Mouse (Mus musculus): Measurements from ENCODE around the gene Iqschfp. TPM values are rescaled to one million over a fixed set of nuclear protein-coding genes. Genes with fewer than 3 reads are reported as not detected.

Iqschfp gene
- polyA plus RNA-seq, 1 experiment from 2014 or later, result not detected

- Histone ChIP-seq H3K4me1 (ENCODE audit: insufficient read depth) (no peaks in the 10 kb centered on the region), H3K27me3 (ENCODE audit: insufficient read depth, low read length) (no peaks in the 10 kb centered on the region), H3K4me2 (ENCODE audit: low read depth, low read length) (peak overlapping the region; percentile 48; the same call in 1 of the 2 replicates), H3K4me3 (ENCODE audit: low read depth, low read length) (no peak overlapping the region), H3K36me3 (replicated peaks; ENCODE audit: insufficient read depth, low read length) (no peaks in the 10 kb centered on the region), H3K9ac (replicated peaks) (no peak overlapping the region), H3K27ac (ENCODE audit: low read depth) (no peak overlapping the region), H3K9me3 (ENCODE audit: low read length) (no peaks in the 10 kb centered on the region)
- TF ChIP-seq CTCF (IDR thresholded peaks at IDR 0.05; ENCODE audit: low read depth) (no peak), EP300 (IDR thresholded peaks at IDR 0.05; ENCODE audit: low read depth) (no peak)
- 27% methylated on average over 28 of the region's 28 CpGs for WGBS (ENCODE audit: insufficient replicate concordance)
- no peak for ATAC-seq
- DNase-seq, result no peak
These were observed 680.5 kb downstream of the Iqschfp start for GRCm38 (mm10) chr3:68572249-68573225.

- DNase-seq (no peak), ATAC-seq (no peak)
- no peaks in the 10 kb centered on the region for H3K9me3 ChIP-seq (ENCODE audit: low read length)
- H3K27ac ChIP-seq (ENCODE audit: low read depth), result no peak overlapping the region
- H3K27me3 ChIP-seq (ENCODE audit: insufficient read depth, low read length), result no peaks in the 10 kb centered on the region
- H3K4me3 ChIP-seq (ENCODE audit: low read depth, low read length), result no peak overlapping the region
- TF ChIP-seq EP300 (IDR thresholded peaks at IDR 0.05; ENCODE audit: low read depth) (no peak), CTCF (IDR thresholded peaks at IDR 0.05; ENCODE audit: low read depth) (no peak)
- no peaks in the 10 kb centered on the region for H3K4me1 ChIP-seq (ENCODE audit: insufficient read depth)
- no peak overlapping the region for H3K4me2 ChIP-seq (ENCODE audit: low read depth, low read length)
- WGBS (ENCODE audit: insufficient replicate concordance), result 70% methylated on average over 3 of the region's 3 CpGs
- H3K36me3 ChIP-seq (replicated peaks; ENCODE audit: insufficient read depth, low read length), result no peaks in the 10 kb centered on the region
- H3K9ac ChIP-seq (replicated peaks), result no peak overlapping the region
These were observed 681.2 kb downstream of the Iqschfp start for GRCm38 (mm10) chr3:68573226-68573624.

- WGBS (ENCODE audit: insufficient replicate concordance), result 61% methylated on average over 7 of the region's 8 CpGs
These were observed 682.1 kb downstream of the Iqschfp start for GRCm38 (mm10) chr3:68574097-68574496.

GRCm38 (mm10) chr3:68574565-68574964 lies 682.5 kb downstream of the Iqschfp start:
- no peak for ATAC-seq
- TF ChIP-seq CTCF (IDR thresholded peaks at IDR 0.05; ENCODE audit: low read depth) (no peak), EP300 (IDR thresholded peaks at IDR 0.05; ENCODE audit: low read depth) (no peak)
- WGBS (ENCODE audit: insufficient replicate concordance), result 75% methylated on average over 8 of the region's 8 CpGs
- Histone ChIP-seq H3K9me3 (ENCODE audit: low read length) (no peaks in the 10 kb centered on the region), H3K4me3 (ENCODE audit: low read depth, low read length) (no peak overlapping the region), H3K27me3 (ENCODE audit: insufficient read depth, low read length) (no peaks in the 10 kb centered on the region), H3K9ac (replicated peaks) (no peak overlapping the region), H3K27ac (ENCODE audit: low read depth) (no peak overlapping the region), H3K4me2 (ENCODE audit: low read depth, low read length) (no peak overlapping the region), H3K4me1 (ENCODE audit: insufficient read depth) (no peaks in the 10 kb centered on the region), H3K36me3 (replicated peaks; ENCODE audit: insufficient read depth, low read length) (no peaks in the 10 kb centered on the region)
- no peak for DNase-seq

More at GRCm38 (mm10) chr3:68574097-68574496, 682.1 kb downstream of the Iqschfp start:
- no peak overlapping the region for H3K4me2 ChIP-seq (ENCODE audit: low read depth, low read length)
- H3K9me3 ChIP-seq (ENCODE audit: low read length), result no peaks in the 10 kb centered on the region
- ATAC-seq, result no peak
- H3K9ac ChIP-seq (replicated peaks), result no peak overlapping the region
- no peaks in the 10 kb centered on the region for H3K27me3 ChIP-seq (ENCODE audit: insufficient read depth, low read length)
- no peak overlapping the region for H3K27ac ChIP-seq (ENCODE audit: low read depth)
- TF ChIP-seq EP300 (IDR thresholded peaks at IDR 0.05; ENCODE audit: low read depth) (no peak), CTCF (IDR thresholded peaks at IDR 0.05; ENCODE audit: low read depth) (no peak)
- DNase-seq, result no peak
- H3K4me3 ChIP-seq (ENCODE audit: low read depth, low read length), result no peak overlapping the region
- no peaks in the 10 kb centered on the region for H3K36me3 ChIP-seq (replicated peaks; ENCODE audit: insufficient read depth, low read length)
- no peaks in the 10 kb centered on the region for H3K4me1 ChIP-seq (ENCODE audit: insufficient read depth)

GRCm38 (mm10) chr3:68575636-68576340 lies 683.8 kb downstream of the Iqschfp start:
- Histone ChIP-seq H3K4me1 (ENCODE audit: insufficient read depth) (no peaks in the 10 kb centered on the region), H3K9ac (replicated peaks) (no peak overlapping the region), H3K9me3 (ENCODE audit: low read length) (no peaks in the 10 kb centered on the region), H3K4me2 (ENCODE audit: low read depth, low read length) (no peak overlapping the region), H3K4me3 (ENCODE audit: low read depth, low read length) (no peak overlapping the region), H3K36me3 (replicated peaks; ENCODE audit: insufficient read depth, low read length) (no peaks in the 10 kb centered on the region), H3K27ac (ENCODE audit: low read depth) (no peak overlapping the region), H3K27me3 (ENCODE audit: insufficient read depth, low read length) (no peaks in the 10 kb centered on the region)
- no peak for DNase-seq
- TF ChIP-seq CTCF (IDR thresholded peaks at IDR 0.05; ENCODE audit: low read depth), result no peak
- TF ChIP-seq EP300 (IDR thresholded peaks at IDR 0.05; ENCODE audit: low read depth), result no peak
- no peak for ATAC-seq
- 73% methylated on average over 10 of the region's 10 CpGs for WGBS (ENCODE audit: insufficient replicate concordance)

- TF ChIP-seq EP300 (IDR thresholded peaks at IDR 0.05; ENCODE audit: low read depth), result no peak
- no peak for TF ChIP-seq CTCF (IDR thresholded peaks at IDR 0.05; ENCODE audit: low read depth)
- Histone ChIP-seq H3K4me2 (ENCODE audit: low read depth, low read length) (no peak overlapping the region), H3K27ac (ENCODE audit: low read depth) (no peak overlapping the region), H3K9me3 (ENCODE audit: low read length) (no peaks in the 10 kb centered on the region), H3K9ac (replicated peaks) (no peak overlapping the region), H3K36me3 (replicated peaks; ENCODE audit: insufficient read depth, low read length) (no peaks in the 10 kb centered on the region), H3K4me1 (ENCODE audit: insufficient read depth) (no peaks in the 10 kb centered on the region), H3K4me3 (ENCODE audit: low read depth, low read length) (no peak overlapping the region), H3K27me3 (ENCODE audit: insufficient read depth, low read length) (no peaks in the 10 kb centered on the region)
- ATAC-seq (no peak), DNase-seq (no peak)
- WGBS (ENCODE audit: insufficient replicate concordance), result 58% methylated on average over 7 of the region's 7 CpGs
These were observed 684.4 kb downstream of the Iqschfp start for GRCm38 (mm10) chr3:68576431-68576830.

Measured in liver, postnatal 0 days (tissue).